Mouse (Mus musculus): ENCODE data around the gene Tmem273. TPM values are rescaled to one million over a fixed set of nuclear protein-coding genes. Genes with fewer than 3 reads are reported as not detected.

Tmem273 gene
- polyA plus RNA-seq, 1 experiment from 2014 or later: 0.18 TPM

Other genes with a start within 250 kb of the Tmem273 start
- gene Prrxl1, start 186.6 kb upstream of the Tmem273 start, polyA plus RNA-seq (2016; fragmentation: Nextera tagmentation; extraction: Ambion mirVana): not detected in 2 replicates
- gene 3425401B19Rik, start 100.7 kb upstream of the Tmem273 start, polyA plus RNA-seq (2016; fragmentation: Nextera tagmentation; extraction: Ambion mirVana): 7.2 and 16.6 TPM in 2 replicates
- gene Fam170b, start 48.0 kb downstream of the Tmem273 start, polyA plus RNA-seq (2016; fragmentation: Nextera tagmentation; extraction: Ambion mirVana): 0.09 TPM in 1 of 2 replicates, not detected in the other
- gene Vstm4, start 70.8 kb downstream of the Tmem273 start, polyA plus RNA-seq (2016; fragmentation: Nextera tagmentation; extraction: Ambion mirVana): 6.1 and 9.5 TPM in 2 replicates
- 0.23 and 0.39 TPM in 2 replicates for gene Lrrc18, start 205.4 kb downstream of the Tmem273 start, polyA plus RNA-seq (2016; fragmentation: Nextera tagmentation; extraction: Ambion mirVana)